Mouse (Mus musculus): ENCODE data around the gene Litaf.
"Not testable (repeated sequence)": the region's sequence is repeated elsewhere in the genome, so short reads cannot be mapped to it uniquely, and the experiment has no call there.

Gene Litaf

DNA sequence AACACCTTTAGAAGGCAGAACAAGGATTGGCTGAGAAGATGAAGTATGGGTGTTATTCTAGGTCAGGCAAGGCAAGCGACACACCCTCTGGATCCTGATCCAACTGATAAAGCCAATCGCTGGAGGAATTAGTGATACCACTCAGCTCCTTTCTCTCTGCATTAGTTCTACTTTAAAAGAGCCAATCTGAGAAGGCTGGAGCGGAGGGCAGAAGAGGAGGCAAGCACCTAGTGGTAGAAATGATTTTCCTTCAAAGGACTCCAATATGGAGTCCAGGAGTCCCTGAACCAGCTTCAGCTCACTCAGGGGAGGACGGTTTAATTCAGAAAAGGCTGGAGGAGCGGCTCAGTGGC lies 74.2 kb downstream of the Litaf start:
- DNase-seq (ENCODE audit: low spot score in 2 of 2): no peak

DNA sequence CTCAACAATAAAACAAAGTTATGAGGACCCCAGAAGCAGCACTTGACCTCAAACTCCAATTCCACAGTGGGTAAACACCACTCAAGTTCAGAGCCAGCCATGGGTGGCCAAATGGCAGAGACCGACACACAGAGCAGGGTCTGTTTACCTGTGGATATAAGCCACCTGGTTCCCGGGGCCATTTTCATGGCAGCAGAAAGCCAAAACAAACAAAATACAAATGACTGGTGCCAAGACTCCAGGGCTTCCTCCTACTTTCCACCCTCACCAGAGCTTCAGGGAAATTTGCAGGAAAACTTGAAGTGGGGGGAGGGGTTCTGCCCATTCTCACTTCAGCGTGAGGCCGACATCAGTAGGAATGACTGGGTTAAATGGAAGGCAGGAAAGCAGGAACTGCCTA lies 75.2 kb downstream of the Litaf start:
- DNase-seq (ENCODE audit: low spot score in 2 of 2): no peak

DNA sequence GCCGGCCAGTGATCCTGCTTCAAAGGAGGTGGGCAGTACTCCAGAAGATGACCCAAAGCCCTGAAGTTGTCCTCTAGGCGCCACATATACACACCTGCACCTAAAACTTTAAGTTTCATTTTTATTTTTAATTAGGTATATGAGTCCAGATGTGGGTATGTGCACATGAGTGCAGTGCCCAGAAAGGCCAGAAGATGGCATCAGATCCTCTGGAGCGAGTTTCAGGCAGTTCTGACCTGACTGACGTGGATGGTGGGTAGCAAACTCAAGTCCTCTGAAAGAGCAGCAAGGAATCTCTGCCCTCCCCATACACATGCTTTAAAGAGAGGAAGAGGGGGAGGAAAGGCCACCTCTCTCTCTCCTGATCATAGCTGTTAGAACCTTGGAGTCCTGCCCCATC lies 76.1 kb downstream of the Litaf start:
- DNase-seq (ENCODE audit: low spot score in 2 of 2): no peak

DNA sequence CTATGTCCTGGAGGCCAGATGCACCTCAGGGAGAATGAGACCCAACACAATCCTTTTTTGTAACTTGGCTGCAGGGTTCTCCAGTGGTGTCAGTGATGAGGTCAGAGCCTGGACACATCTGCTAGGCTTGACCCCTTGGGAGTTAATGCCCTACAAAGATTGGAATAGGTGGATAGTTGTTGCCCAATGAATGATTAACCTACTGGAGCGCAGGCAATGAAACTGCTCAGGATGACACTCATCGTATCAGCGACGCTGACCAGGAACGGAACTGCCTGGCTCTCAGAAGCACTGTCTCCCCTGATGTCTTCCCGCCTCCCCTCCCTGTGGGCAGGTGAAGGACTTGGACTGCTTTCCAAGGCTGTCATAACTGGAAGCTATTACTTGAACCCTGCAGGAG lies 76.6 kb downstream of the Litaf start:
- DNase-seq (ENCODE audit: low spot score in 2 of 2): no peak

DNA sequence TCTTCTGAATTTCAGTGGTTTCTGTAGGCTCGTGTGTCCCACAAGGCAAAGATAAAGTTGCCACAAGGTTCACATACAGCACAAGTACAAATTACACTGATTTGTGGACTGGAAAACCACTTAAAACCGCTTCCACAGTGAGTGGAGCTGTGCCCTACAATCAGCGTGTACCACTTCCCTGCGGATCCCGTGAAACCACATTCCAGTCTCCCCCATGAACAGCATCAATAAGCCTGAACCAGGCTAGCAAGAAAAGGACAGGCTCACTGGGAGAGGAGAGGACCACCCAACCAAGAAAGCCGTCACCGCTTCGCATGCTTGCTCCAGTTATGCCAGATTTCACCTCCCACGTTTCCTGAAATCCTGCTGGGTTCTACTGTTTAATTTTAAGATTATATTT lies 77.7 kb downstream of the Litaf start:
- no peak for DNase-seq (ENCODE audit: low spot score in 2 of 2)

DNA sequence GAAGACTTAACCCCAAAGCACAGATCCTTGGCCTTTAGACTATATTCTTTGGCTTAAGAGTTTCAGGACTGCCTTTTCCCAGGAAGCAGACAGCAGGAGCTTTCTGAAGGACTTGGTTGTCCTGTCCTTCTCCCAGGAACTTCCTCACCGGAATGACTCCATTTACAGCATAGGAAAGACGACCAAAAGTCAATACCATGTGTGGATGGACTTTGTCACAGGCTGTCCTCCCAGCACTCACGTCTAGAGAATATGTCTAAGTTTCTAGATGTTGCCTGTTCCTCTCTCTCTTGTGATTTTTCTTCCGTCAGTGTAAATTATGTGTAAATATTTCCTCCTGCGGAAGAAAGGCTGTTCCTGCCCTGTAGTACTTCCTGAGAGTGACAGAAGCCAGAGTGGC lies 81.4 kb downstream of the Litaf start:
- no peak for DNase-seq (ENCODE audit: low spot score in 2 of 2)

DNA sequence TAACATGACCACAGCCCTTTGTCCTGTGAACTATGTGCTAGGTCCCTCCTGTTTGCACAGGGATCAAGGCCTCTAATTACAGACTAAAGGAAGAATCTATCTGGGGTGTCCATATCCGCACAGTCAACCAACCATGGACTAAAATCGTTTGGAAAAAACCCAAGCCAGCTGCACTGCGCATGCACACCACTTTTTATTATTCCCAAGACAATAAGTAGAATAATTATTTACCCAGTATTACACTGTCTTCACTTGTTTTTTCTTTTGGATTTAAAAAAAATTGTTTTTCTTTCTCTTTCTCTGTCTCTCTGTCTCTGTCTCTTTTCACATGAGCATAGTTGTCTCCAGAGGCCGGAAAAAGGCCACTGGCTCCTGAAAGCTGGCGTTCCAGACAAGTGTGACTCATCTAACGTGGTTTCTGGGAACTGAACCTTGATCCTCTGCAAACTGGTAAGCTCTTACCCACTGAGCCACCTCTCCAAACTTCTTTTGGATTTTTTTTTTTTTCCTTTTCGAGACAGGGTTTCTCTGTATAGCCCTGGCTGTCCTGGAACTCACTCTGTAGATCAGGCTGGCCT lies 84.4 kb downstream of the Litaf start:
- no peak for DNase-seq (ENCODE audit: low spot score in 2 of 2)

DNA sequence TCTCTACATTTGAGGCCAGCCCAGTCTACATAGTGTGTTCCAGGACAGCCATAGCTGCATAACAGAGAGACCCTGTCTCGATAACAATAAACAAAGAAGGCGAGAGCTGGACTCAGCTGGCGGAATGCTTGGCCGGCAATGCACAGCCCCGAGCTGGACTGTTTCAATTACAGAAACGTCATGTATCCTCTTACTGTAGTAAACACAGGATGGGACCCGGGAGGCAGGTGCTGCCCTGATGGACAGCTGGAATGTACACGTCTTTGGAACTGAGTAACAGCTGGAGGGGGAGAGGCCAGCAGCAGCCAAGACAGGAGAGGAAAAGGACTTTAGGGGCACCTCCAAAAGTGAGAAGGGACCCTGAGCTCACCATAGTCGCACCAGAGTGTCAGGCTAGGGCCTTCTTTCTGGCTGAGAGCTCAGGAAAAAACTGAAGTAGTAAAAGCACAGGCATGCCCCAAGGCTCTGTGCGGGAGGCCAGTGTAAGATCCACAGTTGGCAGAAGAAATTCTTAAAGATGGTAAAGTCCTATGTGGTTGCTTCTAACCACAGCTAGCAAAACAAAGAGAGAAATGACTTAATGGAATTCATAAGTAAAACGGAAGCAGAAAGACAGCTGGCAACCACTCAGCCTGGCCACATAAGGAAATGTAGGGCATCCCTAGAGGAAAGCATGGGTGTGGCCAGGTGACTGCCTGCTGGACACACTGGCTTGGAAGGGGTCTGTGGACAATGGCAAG lies 86.7 kb downstream of the Litaf start:
- no peak for DNase-seq (ENCODE audit: low spot score in 2 of 2)

DNA sequence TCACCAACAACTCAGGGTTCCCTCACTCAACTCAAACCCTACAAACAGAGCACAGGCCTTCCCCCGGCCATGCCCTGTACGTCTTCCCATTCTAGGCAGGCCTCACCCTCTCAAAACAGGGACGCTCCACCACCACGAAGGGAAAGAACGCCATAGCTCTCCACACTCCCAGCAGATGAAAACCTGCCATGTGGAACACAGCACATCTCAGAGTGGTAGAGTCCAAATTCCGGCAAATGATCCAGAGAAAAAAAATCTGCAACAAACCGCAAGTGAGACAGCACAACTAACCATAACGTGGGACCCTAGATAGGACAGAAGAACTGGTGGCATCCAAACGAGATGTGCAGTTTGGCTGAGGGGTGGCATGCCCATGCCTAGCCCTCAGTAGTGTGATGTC lies 88.1 kb downstream of the Litaf start:
- DNase-seq (ENCODE audit: low spot score in 2 of 2): no peak

DNA sequence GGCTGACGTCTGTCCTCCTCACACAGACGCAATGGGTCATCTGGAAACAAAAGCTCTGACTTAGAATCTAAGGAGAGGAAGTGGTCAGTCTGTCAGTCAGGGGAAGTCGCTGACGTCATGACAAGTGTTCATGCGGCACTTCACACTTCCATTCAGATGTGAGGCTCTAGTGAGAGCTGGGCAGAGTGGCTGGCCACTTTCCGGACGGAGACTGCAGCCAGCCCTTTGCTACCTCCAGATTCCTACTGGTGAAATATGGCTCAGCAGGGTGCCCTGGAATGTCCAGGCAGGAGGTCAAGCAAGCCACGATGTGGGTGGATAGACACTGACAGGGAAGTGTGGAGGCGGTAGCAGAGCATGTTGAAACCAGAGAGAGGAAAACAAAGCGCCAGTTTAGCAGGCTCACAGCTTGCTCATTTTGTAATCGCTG lies 89.7 kb downstream of the Litaf start:
- no peak for DNase-seq (ENCODE audit: low spot score in 2 of 2)

DNA sequence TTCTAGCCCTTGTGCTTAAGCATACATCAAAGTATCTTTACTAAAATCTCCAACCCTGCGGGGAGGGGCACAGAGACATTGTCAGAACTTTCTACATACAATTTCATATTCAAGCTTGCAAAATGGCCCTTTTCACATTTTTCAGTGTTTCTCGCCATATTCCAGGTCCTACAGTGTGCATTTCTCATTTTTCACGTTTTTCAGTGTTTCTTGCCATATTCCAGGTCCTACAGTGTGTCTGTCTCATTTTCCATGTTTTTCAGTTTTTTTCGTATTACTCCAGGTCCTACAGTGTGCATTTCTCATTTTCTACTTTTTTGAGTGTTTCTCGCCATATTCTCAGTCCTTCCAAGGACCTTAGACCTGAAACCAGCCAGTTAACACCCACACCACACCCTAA lies 91.0 kb downstream of the Litaf start:
- no peak for DNase-seq (ENCODE audit: low spot score in 2 of 2)

DNA sequence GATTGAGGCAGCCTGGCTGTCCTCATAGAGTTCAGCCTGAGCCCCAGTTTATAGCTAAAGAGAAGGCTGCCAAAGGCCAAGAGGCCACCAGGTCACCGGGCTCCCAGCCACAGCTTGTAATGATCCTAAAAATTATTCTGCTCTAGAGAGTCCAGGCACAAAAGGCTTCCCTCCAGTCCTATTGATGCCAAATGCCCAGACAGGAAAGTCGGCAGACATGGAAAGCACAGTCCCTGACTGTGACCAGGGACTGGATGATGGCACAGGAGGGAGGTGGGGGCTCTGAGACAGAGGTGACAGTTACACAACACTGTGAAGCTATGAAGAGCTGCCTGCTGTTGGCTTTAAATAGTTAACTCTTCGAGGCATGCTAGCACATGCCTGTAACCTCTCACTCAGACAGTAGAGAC lies 91.9 kb downstream of the Litaf start:
- DNase-seq (ENCODE audit: low spot score in 2 of 2): peak in 1 of 2 experiments; percentile 67

DNA sequence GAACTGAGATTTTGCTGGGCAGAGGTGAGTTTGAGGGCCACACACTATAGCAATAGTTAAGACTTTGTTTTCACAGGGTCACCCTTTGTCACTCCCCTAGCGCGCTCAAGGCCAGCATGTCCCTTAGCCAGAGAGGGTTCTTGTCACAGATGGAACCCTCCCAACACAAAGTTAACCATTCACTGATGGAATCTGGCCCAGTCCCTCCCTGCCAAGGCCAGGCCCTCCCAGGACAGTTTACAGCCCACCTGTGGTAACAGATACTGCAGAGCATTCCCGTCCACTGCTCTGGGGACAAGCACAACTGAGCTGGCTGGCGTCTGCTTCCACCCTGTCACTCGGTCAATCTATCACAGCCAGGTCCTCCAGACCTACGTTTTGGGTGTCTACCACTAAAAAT lies 93.7 kb downstream of the Litaf start:
- no peak for DNase-seq (ENCODE audit: low spot score in 2 of 2)

DNA sequence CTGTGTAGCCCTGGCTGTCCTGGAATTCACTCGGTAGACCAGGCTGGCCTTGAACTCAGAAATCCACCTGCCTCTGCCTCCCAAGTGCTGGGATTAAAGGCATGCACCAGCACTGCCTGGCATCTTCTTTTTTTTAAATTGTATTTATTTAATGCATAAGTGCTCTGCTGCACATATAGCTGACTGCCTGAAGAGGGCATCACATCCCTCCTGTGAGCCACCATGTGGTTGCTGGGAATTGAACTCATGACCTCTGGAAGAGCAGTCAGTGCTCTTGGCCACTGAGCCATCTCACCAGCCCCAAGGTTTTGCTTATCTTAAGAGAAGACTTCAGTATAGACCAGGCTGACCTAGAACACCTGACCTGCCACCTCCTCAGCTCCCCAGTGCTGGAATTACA lies 96.0 kb downstream of the Litaf start:
- DNase-seq (ENCODE audit: low spot score in 2 of 2): not testable (repeated sequence)

DNA sequence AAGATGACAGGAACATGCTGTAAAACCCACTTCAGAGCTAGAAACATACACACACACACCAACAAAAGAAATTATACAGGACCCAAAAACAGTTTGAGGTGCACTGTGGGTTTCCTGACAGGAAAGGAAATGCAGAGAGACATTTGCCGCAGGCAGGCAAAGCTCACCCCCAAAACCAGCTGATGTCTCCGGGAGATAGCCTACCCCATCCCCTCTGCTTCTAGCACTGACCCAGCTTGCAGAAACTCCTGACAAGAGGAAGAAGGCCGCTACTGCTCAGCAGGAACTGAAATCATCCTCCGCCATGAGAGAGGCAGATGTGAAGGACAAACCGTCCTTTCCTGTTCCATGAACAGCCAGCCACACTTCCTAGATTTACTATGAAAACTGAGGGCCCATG lies 96.6 kb downstream of the Litaf start:
- DNase-seq (ENCODE audit: low spot score in 2 of 2): no peak

DNA sequence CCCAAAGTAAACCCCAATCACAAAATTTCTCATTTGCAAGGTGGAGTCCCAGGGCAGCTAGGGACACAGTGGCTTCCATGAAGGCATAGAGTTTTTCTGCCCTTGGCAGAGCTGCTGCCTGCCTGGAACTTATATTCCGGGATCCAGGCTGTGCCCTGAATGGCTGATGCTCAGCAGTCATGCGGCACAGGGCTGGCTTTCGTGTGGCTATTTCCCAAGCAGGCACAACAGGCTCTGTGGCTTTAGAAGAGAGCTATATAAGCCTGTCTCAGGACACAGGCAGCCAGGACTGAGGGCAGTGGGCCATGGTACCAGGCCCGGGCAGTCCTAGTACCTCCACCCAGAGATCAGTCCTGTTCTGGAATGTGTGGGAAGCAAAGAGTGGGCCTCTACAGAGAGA lies 97.7 kb downstream of the Litaf start:
- no peak for DNase-seq (ENCODE audit: low spot score in 2 of 2)

DNA sequence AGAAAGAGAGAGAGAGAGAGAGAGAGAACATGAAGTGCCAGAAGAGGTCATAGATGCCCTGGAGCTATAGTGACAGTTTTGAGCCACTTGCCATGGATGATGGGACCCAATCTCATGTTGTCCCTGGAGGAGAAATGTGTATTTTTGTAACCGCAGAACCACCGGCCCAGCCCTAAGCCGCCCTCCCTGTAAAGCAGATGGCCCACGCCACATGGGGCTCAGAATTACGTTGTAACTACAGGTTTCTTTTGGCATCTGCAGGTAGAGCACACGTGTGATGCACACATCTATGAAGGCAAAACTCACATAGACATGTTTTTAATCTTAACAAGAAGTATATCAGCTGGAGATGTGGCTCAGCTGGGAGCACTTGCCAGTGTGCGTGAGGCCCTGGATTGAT lies 98.2 kb downstream of the Litaf start:
- DNase-seq (ENCODE audit: low spot score in 2 of 2): no peak

DNA sequence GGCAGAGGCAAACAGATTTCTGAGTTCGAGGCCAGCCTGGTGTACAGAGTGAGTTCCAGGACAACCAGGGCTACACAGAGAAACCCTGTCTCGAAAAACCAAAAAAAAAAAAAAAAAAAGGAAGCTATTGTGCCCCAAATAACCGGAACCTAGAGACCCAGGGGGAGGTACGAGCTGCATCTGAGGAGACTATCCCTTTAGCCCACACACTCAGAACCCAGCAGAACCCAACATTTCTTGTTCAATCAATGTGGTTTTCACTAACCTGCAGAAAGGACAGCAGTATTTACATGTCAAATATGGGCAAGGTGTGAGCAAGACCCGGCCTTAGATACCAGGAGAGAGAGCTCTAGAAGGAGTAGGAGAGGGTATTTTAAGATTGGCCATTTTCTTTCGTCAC lies 98.9 kb downstream of the Litaf start:
- no peak for DNase-seq (ENCODE audit: low spot score in 2 of 2)

DNA sequence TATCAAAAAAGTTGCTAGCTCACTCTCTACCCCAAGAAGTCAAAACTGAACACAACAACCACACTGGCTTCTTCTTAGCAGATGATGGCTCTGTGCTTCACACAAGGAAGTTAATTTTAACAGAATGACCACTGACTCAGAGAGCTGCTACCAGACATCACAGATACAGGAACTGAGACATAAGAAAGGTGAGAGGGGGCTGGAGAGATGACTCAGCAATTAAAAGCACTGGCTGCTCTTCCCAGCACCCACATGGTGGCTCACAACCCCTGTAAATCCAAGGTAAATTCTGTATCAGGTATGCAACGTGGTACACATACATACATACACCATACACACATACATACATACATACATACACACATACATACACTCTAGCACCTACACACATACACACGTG lies 100.9 kb downstream of the Litaf start:
- no peak for DNase-seq (ENCODE audit: low spot score in 2 of 2)

DNA sequence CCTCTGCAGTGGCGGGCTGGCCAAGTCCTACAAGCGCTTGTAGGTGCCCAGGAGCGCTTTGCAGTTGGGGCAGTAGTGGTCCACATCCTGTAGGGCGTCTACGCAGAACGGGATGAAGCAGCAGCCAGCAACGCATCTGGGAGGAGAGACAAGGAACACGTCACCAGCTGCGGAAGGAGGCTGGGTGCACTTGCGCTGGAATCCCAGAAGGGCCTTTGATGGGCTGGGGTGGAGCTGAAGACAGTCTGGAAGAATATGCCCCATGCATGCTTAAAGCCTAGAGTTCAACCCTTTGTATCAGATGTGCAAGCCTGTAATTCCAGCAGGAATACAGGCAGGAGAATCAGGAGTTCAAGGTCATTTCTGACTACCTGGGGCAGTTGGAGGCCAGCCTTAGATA lies 105.0 kb downstream of the Litaf start:
- no peak for DNase-seq (ENCODE audit: low spot score in 2 of 2)

DNA sequence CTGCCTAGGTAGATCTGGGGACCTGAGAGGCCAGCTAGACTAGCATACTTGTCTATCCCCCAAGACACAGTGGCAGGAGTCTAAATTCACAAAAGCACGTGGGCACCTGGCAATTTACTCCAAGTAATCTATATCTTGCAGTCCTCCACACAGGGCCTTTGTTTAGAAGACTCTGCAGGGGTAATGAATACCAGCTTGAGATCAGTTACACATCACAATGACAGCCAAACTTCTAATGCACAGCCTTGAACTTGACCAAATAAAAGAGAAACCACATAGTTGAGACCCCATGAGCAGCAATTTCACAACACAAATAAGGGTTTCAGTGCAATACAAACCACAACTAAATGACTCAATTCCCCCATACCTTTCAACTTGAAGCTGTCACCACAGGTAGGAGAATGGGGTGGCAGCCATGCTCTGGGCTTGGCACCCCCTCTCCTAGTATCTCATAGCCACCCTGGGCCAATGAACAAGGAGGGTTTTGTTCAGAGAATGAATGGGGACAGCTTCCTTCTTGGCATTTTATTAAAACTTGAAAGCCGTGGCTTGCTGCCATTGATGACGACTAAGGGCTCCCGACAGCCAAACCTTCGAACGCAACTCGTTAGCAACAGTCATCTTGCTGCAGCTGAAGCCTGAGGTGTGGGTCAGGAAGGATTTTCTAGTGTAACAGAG lies 107.1 kb downstream of the Litaf start:
- no peak for DNase-seq (ENCODE audit: low spot score in 2 of 2)

DNA sequence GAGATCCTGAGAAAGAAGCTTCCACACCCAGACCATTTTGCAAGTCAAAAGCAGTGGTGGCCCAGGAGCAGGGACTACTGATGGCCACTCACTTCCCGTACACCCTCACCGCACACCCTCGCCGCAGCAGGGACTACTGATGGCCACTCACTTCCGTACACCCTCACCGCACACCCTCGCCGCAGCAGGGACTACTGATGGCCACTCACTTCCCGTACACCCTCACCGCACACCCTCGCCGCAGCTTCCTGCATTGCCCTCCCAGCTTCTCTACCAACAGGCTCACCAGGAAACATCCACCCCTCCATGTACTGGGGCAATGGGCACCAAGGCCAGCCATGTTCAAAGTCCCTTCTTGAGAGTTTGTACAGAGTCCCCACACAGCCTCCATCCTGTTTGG lies 107.7 kb downstream of the Litaf start:
- not testable (repeated sequence) for DNase-seq (ENCODE audit: low spot score in 2 of 2)

DNA sequence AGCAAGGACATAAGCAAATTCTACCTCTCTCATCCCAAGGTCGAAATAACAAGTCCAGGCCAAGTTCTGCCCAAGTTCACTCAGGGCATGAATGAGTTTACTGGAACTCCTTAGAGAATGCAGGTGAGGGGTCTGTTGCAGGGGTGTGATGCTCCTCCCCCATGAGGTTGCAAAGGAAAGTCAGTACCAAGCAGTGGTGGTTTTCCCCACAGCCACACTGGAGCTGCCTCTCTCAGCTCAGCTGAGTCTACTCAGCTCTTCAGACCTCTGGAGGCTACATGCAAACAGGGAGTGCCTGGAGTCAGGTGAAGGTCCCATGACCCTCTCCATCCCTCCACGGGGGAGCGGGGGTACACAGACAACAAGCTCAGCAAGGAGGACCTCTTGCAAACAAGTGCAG lies 108.2 kb downstream of the Litaf start:
- DNase-seq (ENCODE audit: low spot score in 2 of 2): no peak
